Mouse (Mus musculus) bone marrow macrophage, adult 2 months (primary cell): ENCODE results near the gene Epas1.

Experiments
- CTCF ChIP-seq: IDR thresholded peaks from 2 replicates; pipeline ENCODE4 v1.5.1; 2012; ENCODE audit warnings: low read depth, mild to moderate bottlenecking, low read length, moderate library complexity
- POLR2A ChIP-seq: IDR thresholded peaks from 2 replicates; pipeline ENCODE4 v1.6.1; 2012; ENCODE audit warnings: mild to moderate bottlenecking, low read depth, low read length, borderline replicate concordance

DNA sequence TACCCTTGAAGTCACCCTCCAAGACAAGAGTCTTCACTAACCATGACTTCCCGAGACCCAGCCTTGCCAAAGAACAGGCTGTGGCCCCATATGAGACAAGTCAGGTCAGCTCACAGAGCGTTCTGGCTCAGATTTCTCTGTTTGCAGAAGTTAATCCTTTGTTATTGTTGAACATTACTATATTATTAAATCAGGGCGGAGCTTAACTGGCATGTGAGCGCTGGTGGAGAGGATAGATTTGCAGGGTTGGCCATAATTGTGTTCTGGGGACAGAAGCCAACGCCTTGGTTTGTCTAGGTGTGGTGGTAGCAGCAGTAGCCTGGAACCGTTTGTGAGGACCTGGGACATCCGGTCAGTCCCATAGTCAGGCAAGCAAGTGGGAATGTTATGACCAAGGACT lies 26.5 kb upstream of the Epas1 start:
- no peak for TF ChIP-seq POLR2A
- no peak for TF ChIP-seq CTCF
